Mouse (Mus musculus): ENCODE results near the gene Commd2. TPM values are rescaled to one million over a fixed set of nuclear protein-coding genes. Genes with fewer than 3 reads are reported as not detected.

Gene Commd2
- total and polyA plus RNA-seq, 3 experiments, result 35.3 to 65.3 (median 53.2) TPM

DNA sequence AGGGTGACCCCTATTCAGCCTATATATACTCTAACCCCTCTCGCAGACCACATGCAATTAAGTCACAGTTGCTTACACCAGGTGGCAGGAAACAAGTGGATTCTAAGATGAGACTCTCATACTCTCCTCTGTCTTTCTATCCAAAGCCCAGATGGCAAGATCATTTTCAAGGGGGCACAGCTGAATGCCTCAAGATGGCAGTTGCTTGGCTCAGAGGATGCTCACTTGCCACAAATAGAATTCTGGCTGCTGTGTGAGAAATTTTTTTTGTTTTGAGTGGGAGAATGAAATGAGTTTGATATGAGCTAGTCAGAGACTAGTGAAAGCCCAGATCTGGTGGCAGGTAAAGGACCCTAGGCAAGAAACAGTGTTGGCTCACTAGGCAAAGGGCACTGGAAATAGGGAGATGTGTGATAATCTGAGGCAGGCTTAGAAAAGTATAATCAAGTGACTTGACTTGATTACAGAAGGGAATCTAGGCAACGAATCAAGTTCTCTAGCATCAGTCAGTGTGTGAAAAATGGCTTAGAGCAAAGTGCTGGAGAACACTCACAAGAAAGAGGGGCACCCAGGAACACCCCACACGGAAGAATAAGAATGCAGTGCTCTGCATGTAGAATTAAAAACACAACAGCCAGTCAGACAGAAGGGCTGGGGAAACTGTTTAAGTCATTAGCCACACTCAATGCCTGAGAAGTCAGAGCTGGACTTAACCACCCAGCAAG, 16.6 kb downstream of the Commd2 start:
- TF ChIP-seq TCF12 (IDR thresholded peaks at IDR 0.05; ENCODE audit: low read depth, low read length) (no peak), CHD2 (IDR thresholded peaks at IDR 0.05; ENCODE audit: low read length) (no peak), UBTF (IDR thresholded peaks at IDR 0.05; ENCODE audit: low read depth, low read length) (no peak), TBP (conservative IDR thresholded peaks at IDR 0.05; ENCODE audit: low read depth, low read length) (no peak), USF1 (IDR thresholded peaks at IDR 0.05; ENCODE audit: low read depth, low read length) (no peak), HCFC1 (IDR thresholded peaks at IDR 0.05; ENCODE audit: low read depth, low read length) (no peak)
- no peak overlapping the region for H3K9ac ChIP-seq (ENCODE audit: insufficient read depth, low read depth)
- H3K36me3 ChIP-seq (replicated peaks in 1 of 2; ENCODE audit: control insufficient read depth in 1 of 2, insufficient read depth in 1 of 2, low read length in 1 of 2), result peaks cover 0 to 6% of the 10 kb centered on the region in 2 experiments
- in situ Hi-C loops (cut with MboI; ENCODE audit: low pct_ligation_motif_present, low pct_unique_long_range_greater_than_20kb, low sequenced_read_pairs), result no loop called here
- no peaks in the 10 kb centered on the region for H3K79me2 ChIP-seq (replicated peaks; ENCODE audit: control insufficient read depth, extremely low read depth, insufficient read depth, poor library complexity, severe bottlenecking)
- no peak overlapping the region for H3K4me3 ChIP-seq (replicated peaks in 1 of 3; ENCODE audit: low read depth in 2 of 3, low read length in 2 of 3, poor library complexity in 1 of 3)
- H3K27me3 ChIP-seq (replicated peaks), result no peaks in the 10 kb centered on the region
- no peak for DNase-seq (ENCODE audit: extremely low read depth)
- no peak overlapping the region for H3K4me2 ChIP-seq (ENCODE audit: insufficient read depth, low read depth, poor library complexity, severe bottlenecking)
- H3K9me3 ChIP-seq (replicated peaks; ENCODE audit: low read length), result no peaks in the 10 kb centered on the region
- dilution Hi-C loops (cut with MboI; ENCODE audit: extremely low pct_ligation_motif_present, extremely low pct_unique_long_range_greater_than_20kb, low sequenced_read_pairs), result no loop called here
- H3K27ac ChIP-seq (ENCODE audit: insufficient read depth, low read depth), result no peak overlapping the region
- H3K4me1 ChIP-seq (ENCODE audit: control insufficient read depth in 1 of 2, insufficient read depth in 2 of 2), result no peaks in the 10 kb centered on the region; a peak in 1 of 4 replicates

DNA sequence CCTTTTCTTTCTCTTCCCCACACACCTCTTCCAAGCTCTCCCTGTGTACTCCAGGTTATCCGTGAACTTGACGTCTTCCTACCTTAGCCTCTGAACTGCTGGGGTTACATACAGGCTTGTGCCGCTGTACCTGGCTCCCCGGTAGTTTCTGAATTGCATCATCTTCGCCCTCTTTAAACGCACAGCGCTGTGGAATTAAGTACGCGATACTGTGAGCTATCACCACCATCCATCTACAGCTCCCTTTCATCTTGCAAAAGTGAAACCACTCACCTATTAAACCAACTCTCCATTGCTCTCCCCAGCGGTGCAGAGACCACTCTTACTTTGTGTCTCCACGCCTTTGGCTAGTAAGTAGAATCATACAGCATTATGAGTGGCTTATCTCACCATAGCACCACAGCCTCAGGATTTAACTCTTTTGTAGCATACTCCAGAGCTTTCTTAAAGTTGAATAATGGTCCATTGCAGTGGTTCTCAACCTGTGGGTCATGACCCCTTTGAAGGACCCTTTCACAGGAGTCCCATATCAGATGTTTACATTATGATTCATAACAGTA, 24.5 kb downstream of the Commd2 start:
- dilution Hi-C loops (cut with MboI; ENCODE audit: extremely low pct_ligation_motif_present, extremely low pct_unique_long_range_greater_than_20kb, low sequenced_read_pairs) (no loop called here), in situ Hi-C loops (cut with MboI; ENCODE audit: low pct_ligation_motif_present, low pct_unique_long_range_greater_than_20kb, low sequenced_read_pairs) (loop anchor here (5.0 kb wide), 1 partner anchor 165 kb away; no protein-coding TSS in a partner anchor)
- Histone ChIP-seq H3K27ac (ENCODE audit: insufficient read depth, low read depth) (no peak overlapping the region), H3K36me3 (replicated peaks in 1 of 2; ENCODE audit: control insufficient read depth in 1 of 2, insufficient read depth in 1 of 2, low read length in 1 of 2) (no peaks in the 10 kb centered on the region), H3K9me3 (replicated peaks; ENCODE audit: low read length) (no peaks in the 10 kb centered on the region), H3K27me3 (replicated peaks) (no peaks in the 10 kb centered on the region), H3K4me3 (replicated peaks in 1 of 3; ENCODE audit: low read depth in 2 of 3, low read length in 2 of 3, poor library complexity in 1 of 3) (peak overlapping the region in 1 of 3 experiments; percentile 29), H3K4me2 (ENCODE audit: insufficient read depth, low read depth, poor library complexity, severe bottlenecking) (peak overlapping the region; percentile 75), H3K79me2 (replicated peaks; ENCODE audit: control insufficient read depth, extremely low read depth, insufficient read depth, poor library complexity, severe bottlenecking) (no peaks in the 10 kb centered on the region), H3K9ac (ENCODE audit: insufficient read depth, low read depth) (no peak overlapping the region), H3K4me1 (ENCODE audit: control insufficient read depth in 1 of 2, insufficient read depth in 2 of 2) (peaks cover 0 to 2% of the 10 kb centered on the region in 2 experiments; a peak in 2 of 4 replicates)
- no peak for DNase-seq (ENCODE audit: extremely low read depth)
- TF ChIP-seq ZNF384 (IDR thresholded peaks at IDR 0.05; ENCODE audit: low read depth, low read length), result no peak
- TF ChIP-seq ETS1 (conservative IDR thresholded peaks at IDR 0.05; ENCODE audit: low read depth, low read length), result no peak
- TF ChIP-seq KAT2A (IDR thresholded peaks at IDR 0.05; ENCODE audit: insufficient replicate concordance, low read length), result no peak
- no peak for TF ChIP-seq CTCF (conservative IDR thresholded peaks at IDR 0.05 in 1 of 2, IDR thresholded peaks at IDR 0.05 in 1 of 2; ENCODE audit: low read depth in 2 of 2, low read length in 2 of 2)
- no peak for TF ChIP-seq POLR2A (IDR thresholded peaks at IDR 0.05; ENCODE audit: low read depth, low read length)
- no peak for TF ChIP-seq JUN (IDR thresholded peaks at IDR 0.05; ENCODE audit: insufficient read depth, low read depth, low read length)
